Mouse (Mus musculus) ovary, postnatal 10 days (tissue): ENCODE results near the gene Sesn3.
A peak's percentile ranks its signal among the peaks of the same experiment; 100 is the strongest.
"Not testable (repeated sequence)": the region's sequence is repeated elsewhere in the genome, so short reads cannot be mapped to it uniquely, and the experiment has no call there.

ENCODE experiments used
- DNase-seq: peaks from one replicate; pipeline ENCODE4 v3.0.0; 2022; ENCODE audit warnings: low spot score

Gene Sesn3

GRCm38 (mm10) chr9:14280696-14281095 lies 5.8 kb downstream of the Sesn3 start:
- DNase-seq: no peak

GRCm38 (mm10) chr9:14285036-14285435 lies 10.2 kb downstream of the Sesn3 start:
- DNase-seq: no peak

GRCm38 (mm10) chr9:14287234-14287633 lies 12.4 kb downstream of the Sesn3 start:
- DNase-seq: no peak

GRCm38 (mm10) chr9:14288500-14288899 lies 13.6 kb downstream of the Sesn3 start:
- DNase-seq: no peak

- no peak for DNase-seq
Measured at GRCm38 (mm10) chr9:14293866-14294265, 19.0 kb downstream of the Sesn3 start.

- DNase-seq: no peak
Measured at GRCm38 (mm10) chr9:14295680-14296440, 21.0 kb downstream of the Sesn3 start.

GRCm38 (mm10) chr9:14297204-14297603 lies 22.3 kb downstream of the Sesn3 start:
- DNase-seq: no peak

- no peak for DNase-seq
Measured at GRCm38 (mm10) chr9:14299819-14300218, 25.0 kb downstream of the Sesn3 start.

GRCm38 (mm10) chr9:14300795-14301194 lies 25.9 kb downstream of the Sesn3 start:
- DNase-seq: no peak

- no peak for DNase-seq
Measured at GRCm38 (mm10) chr9:14304262-14304968, 29.5 kb downstream of the Sesn3 start.

GRCm38 (mm10) chr9:14307341-14307740 lies 32.5 kb downstream of the Sesn3 start:
- DNase-seq: no peak

- no peak for DNase-seq
Measured at GRCm38 (mm10) chr9:14313968-14314367, 39.1 kb downstream of the Sesn3 start.

GRCm38 (mm10) chr9:14314477-14314876 lies 39.6 kb downstream of the Sesn3 start:
- DNase-seq: no peak

GRCm38 (mm10) chr9:14316618-14317017 lies 41.8 kb downstream of the Sesn3 start:
- no peak for DNase-seq

GRCm38 (mm10) chr9:14335829-14336228 lies 61.0 kb downstream of the Sesn3 start:
- DNase-seq: no peak

GRCm38 (mm10) chr9:14336901-14337300 lies 62.0 kb downstream of the Sesn3 start:
- no peak for DNase-seq

- DNase-seq: no peak
Measured at GRCm38 (mm10) chr9:14338701-14339100, 63.8 kb downstream of the Sesn3 start.

- DNase-seq: peak; percentile 45
Measured at GRCm38 (mm10) chr9:14342041-14342668, 67.3 kb downstream of the Sesn3 start.

GRCm38 (mm10) chr9:14345866-14346265 lies 71.0 kb downstream of the Sesn3 start:
- DNase-seq: not testable (repeated sequence)

- no peak for DNase-seq
Measured at GRCm38 (mm10) chr9:14348416-14348815, 73.5 kb downstream of the Sesn3 start.

- no peak for DNase-seq
Measured at GRCm38 (mm10) chr9:14349380-14349779, 74.5 kb downstream of the Sesn3 start.

GRCm38 (mm10) chr9:14350787-14351186 lies 75.9 kb downstream of the Sesn3 start:
- DNase-seq: no peak

- DNase-seq: no peak
Measured at GRCm38 (mm10) chr9:14352337-14352736, 77.5 kb downstream of the Sesn3 start.
